Mouse (Mus musculus) hindbrain, embryonic 10.5 days (tissue): ENCODE results near the gene Sirt7. TPM values are rescaled to one million over a fixed set of nuclear protein-coding genes. Genes with fewer than 3 reads are reported as not detected.

ENCODE experiments used
- DNase-seq: peaks from one replicate; pipeline ENCODE4 v3.0.0-alpha.2; 2017; ENCODE audit warnings: low spot score
- H3K27ac ChIP-seq: fragments of 300-500 bp; sonication (generic); 2 replicates; pipeline ENCODE4 v1.5.1; 2016; ENCODE audit warnings: mild to moderate bottlenecking, moderate library complexity
- H3K27me3 ChIP-seq: fragments of 300-500 bp; sonication (generic); 2 replicates; pipeline ENCODE4 v1.6.1; 2016; ENCODE audit warnings: mild to moderate bottlenecking; ENCODE audit not compliant: poor library complexity, insufficient read depth, severe bottlenecking
- H3K36me3 ChIP-seq: fragments of 300-500 bp; sonication (generic); 2 replicates; pipeline ENCODE4 v1.6.1; 2016; ENCODE audit warnings: mild to moderate bottlenecking, moderate library complexity
- H3K4me1 ChIP-seq: fragments of 300-500 bp; sonication (generic); replicated peaks from 2 replicates; pipeline ENCODE4 v1.6.1; 2016; ENCODE audit warnings: mild to moderate bottlenecking
- H3K4me3 ChIP-seq: fragments of 300-500 bp; sonication (generic); 2 replicates; pipeline ENCODE4 v1.5.1; 2016; ENCODE audit warnings: mild to moderate bottlenecking, moderate library complexity
- H3K9me3 ChIP-seq: fragments of 300-500 bp; sonication (generic); 2 replicates; pipeline ENCODE4 v1.6.1; 2016; ENCODE audit warnings: mild to moderate bottlenecking, moderate library complexity
- WGBS: fragments of 180-500 bp; shearing (Covaris S2); methylation state at CpG from one replicate; pipeline ENCODE4 v1.1.7; 2016; 5-methylcytosine and 5-hydroxymethylcytosine counted together
- polyA plus RNA-seq: library from polyadenylated mRNA; unstranded; fragments of >200 nt; fragmentation: Nextera tagmentation; extraction: Ambion mirVana; gene quantifications from 2 replicates; pipeline ENCODE4 v1.2.1, GENCODE M21; 2016

Gene Sirt7
- polyA plus RNA-seq, 1 experiment from 2014 or later: 42.4 TPM

DNA sequence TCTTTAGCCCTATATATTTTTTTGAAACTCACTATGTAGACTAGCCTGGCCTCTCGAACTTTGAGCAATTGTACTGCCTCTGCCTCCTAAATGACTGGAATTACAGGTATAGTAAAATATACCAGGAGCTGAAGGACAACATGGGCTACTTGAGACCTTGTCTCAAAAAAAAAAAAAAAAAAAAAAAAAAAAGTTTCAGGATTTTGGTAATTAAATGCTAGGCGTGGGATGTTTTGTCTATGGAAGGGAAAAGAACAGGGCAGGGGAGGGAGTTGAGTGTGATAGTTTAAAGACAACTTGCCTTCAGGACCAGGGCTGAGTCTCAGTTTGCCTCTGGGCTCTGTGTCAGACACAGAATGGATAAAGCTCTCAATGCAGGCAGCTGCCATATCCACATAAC lies 50.0 kb downstream of the Sirt7 start:
- peaks cover 48% of the 10 kb centered on the region for H3K36me3 ChIP-seq
- H3K27me3 ChIP-seq: no peaks in the 10 kb centered on the region
- H3K9me3 ChIP-seq: no peaks in the 10 kb centered on the region
- no peak overlapping the region for H3K27ac ChIP-seq
- DNase-seq: no peak
- H3K4me3 ChIP-seq: 0 out of 2 replicates have a peak overlapping the region, but pooled peaks have one; percentile 100
- H3K4me1 ChIP-seq: peaks cover 50% of the 10 kb centered on the region
- WGBS: 84% methylated on average over 2 of the region's 2 CpGs

DNA sequence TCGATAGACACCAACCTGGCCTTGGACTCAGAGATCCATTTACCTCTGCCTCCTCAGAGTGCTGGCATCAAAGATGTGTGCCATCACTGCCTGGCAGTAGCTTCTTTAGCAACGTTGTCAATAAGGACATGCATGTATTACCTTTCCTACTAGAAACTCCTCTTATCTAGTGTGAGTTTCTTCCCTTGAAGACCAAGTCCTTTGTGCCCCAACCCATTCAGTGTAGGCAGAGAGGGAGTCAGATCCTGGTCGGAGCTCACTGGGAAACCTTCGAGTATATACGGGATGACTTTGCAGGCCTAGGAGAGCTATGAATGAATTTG lies 50.8 kb downstream of the Sirt7 start:
- Histone ChIP-seq H3K36me3 (peaks cover 48% of the 10 kb centered on the region), H3K4me3 (peak overlapping the region; percentile 100), H3K4me1 (peaks cover 42% of the 10 kb centered on the region), H3K27ac (peak overlapping the region; percentile 97), H3K9me3 (no peaks in the 10 kb centered on the region), H3K27me3 (no peaks in the 10 kb centered on the region)
- no peak for DNase-seq
- 50% methylated on average over 5 of the region's 5 CpGs for whole genome bisulfite sequencing

DNA sequence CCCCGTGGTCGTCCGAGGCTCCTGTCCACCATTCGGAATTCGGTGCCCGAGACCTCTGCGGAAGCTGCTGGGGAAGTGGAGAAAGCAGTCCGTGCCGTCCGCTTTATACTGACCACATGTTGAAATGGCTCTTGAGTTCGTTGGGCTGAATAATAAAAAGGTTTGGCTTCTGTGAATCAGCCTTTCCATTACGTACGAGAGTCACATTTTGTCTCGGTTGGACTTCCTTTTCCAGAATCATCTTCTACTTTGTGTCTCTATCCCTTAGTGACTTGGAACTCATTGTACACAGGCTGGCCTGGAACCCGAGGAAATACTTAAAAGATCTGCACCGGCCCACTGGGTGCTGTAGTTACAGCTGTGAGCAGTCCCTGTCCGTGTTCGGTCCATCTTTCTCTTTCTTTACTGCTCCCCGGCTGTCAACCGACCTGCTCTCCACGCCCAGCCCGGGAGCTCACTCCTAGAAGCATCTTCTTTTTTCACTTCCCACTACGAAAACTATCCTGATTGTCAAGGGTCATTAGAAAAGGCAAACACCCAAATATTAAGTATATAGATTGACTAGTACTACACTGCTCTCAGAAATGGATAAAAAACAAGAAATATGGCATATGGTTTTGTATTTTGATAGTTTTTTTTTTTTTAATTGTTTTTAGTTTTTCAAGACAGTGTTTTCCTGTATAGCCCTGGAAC lies 51.3 kb downstream of the Sirt7 start:
- H3K27me3 ChIP-seq: no peaks in the 10 kb centered on the region
- peak overlapping the region; percentile 97 for H3K27ac ChIP-seq
- DNase-seq: no peak
- H3K36me3 ChIP-seq: peaks cover 48% of the 10 kb centered on the region
- peak overlapping the region; percentile 100 for H3K4me3 ChIP-seq
- no peaks in the 10 kb centered on the region for H3K9me3 ChIP-seq
- WGBS: under 1% methylated on average over 23 of the region's 23 CpGs
- H3K4me1 ChIP-seq: peaks cover 37% of the 10 kb centered on the region

DNA sequence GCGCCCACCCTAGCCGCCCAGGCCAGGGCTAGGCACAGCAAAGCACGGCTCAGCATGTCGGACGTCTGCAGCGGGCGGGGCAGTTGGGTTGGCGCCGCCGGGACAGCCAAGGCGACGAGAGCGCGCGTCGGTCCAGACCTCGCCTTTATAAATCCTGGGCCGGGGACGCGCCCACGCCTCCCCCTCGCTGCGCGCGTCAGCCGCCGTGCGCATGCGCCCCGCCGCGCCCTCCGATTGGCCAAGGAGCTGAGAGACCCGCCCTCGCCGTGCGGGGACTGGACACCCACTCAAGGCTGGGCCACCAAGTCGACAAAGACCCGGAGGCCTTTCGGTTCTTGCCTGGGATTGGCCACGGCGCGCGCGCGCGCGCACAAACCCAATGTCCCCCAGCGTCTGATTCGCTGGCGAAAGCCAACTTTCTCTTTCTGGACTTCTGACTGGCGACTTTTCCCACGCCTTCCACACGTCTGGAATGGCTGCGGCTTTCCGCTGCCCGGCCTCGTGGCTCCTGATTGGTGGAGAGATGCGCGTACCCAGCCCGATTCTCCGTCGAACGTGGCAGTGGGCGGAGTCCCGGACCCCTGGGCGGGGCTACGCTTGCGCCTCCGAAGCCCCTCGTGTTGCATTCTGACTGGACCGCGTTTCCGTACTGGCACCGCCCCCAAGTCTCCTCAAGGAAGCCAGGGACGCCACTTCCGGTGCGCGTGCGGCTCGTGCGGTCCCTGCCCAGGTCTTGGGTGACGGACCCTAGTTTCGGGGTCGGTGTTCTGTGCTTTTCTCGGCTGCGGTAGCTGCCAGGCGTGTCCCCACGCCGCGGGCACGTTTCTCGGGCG lies 52.1 kb downstream of the Sirt7 start, which contains the start of gene P4hb:
Gene P4hb (minus strand): TSS at position 502 of the 833 bp plus-strand sequence.
- H3K4me3 ChIP-seq: peak within 1 kb of the TSS; percentile 100
- DNase-seq: peak; percentile 99
- peaks cover 29% of the 10 kb centered on the region for H3K4me1 ChIP-seq
- peak within 1 kb of the TSS; percentile 97 for H3K27ac ChIP-seq
- under 1% methylated on average over 94 of the region's 94 CpGs for WGBS
- no peaks in the 10 kb centered on the region for H3K9me3 ChIP-seq
- no peaks in the 10 kb centered on the region for H3K27me3 ChIP-seq
- H3K36me3 ChIP-seq: peaks cover 48% of the 10 kb centered on the region

DNA sequence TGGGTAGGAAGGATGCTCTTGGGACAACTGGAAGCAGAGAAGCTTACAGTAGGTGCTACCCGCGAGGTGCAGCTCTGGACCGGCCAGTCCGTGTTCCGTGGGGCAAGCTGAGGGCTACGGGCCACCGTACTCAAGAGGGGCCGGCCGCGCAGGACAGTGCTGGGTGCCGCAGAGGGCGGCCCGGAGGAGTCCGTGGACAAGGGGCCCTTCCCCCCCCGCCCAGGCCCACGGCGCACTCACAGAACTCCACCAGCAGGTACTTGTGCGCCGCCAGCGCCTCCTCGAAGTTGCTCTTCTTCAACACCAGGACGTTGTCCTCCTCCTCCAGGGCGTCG lies 52.7 kb downstream of the Sirt7 start:
- Histone ChIP-seq H3K9me3 (no peaks in the 10 kb centered on the region), H3K27me3 (no peaks in the 10 kb centered on the region), H3K4me1 (peaks cover 29% of the 10 kb centered on the region), H3K36me3 (peaks cover 48% of the 10 kb centered on the region), H3K27ac (peak overlapping the region; percentile 97), H3K4me3 (peak overlapping the region; percentile 100)
- WGBS: under 1% methylated on average over 24 of the region's 24 CpGs
- no peak for DNase-seq

DNA sequence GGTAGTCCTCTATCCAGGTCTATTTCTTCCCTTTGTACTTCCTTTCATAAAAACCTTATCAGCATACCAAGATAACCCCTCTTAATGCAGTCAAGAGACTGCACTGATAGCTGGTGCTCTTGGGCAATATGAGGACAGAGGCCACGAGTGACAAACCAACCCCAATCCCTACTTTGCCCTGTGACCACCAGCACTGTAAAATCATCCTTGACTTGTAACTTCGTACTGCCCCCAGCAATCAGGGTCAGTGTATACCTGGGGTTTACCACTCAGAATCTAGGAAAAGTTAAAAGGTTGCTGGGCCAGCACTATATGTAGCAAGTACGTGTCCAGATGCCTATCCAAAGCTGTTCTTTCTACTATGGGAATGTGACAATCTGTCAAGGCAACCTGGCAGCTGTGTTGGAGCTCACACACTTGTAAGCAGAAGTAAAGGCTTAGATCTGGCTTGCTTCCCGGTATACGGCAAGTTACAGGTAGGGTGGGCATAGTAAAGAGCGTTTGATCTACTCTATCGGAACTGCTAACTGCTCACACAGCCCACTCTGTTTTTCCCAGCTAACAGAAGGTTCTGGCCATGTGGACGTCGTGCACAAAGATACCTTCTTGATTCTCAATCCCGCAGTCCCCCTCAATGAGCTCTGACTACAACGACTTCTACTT lies 53.2 kb downstream of the Sirt7 start:
- DNase-seq: no peak
- H3K27me3 ChIP-seq: no peaks in the 10 kb centered on the region
- no peaks in the 10 kb centered on the region for H3K9me3 ChIP-seq
- peaks cover 48% of the 10 kb centered on the region for H3K36me3 ChIP-seq
- H3K27ac ChIP-seq: peak overlapping the region; percentile 97
- 18% methylated on average over 11 of the region's 11 CpGs for WGBS
- peak overlapping the region; percentile 100 for H3K4me3 ChIP-seq
- H3K4me1 ChIP-seq: peaks cover 29% of the 10 kb centered on the region

DNA sequence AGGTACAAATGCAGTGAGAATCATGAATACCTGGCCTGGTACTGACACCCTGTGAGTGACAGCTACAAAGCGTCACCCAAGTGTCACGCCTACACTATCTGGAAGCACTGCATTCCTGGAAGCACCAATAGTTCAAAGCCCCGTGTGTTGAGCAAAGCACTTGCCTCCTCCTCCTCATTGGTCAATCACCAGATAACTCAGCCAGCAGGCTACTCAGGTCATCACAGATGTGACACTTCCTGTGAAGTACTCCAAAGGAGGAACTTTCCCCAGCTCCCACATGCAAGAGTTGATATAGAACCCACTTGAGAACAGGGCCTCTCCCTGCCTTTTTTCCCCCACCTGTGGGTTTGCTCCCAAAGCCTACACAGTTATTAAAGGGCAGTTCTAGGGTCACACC lies 53.9 kb downstream of the Sirt7 start:
- H3K4me3 ChIP-seq: peak overlapping the region; percentile 100
- no peaks in the 10 kb centered on the region for H3K27me3 ChIP-seq
- H3K27ac ChIP-seq: peak overlapping the region; percentile 97; the same call in 1 of the 2 replicates
- peaks cover 29% of the 10 kb centered on the region for H3K4me1 ChIP-seq
- no peak for DNase-seq
- peaks cover 55% of the 10 kb centered on the region for H3K36me3 ChIP-seq
- no peaks in the 10 kb centered on the region for H3K9me3 ChIP-seq
- 84% methylated on average over 3 of the region's 3 CpGs for WGBS

Other genes starting within 250 kb of the Sirt7 start
- gene Faap100, start 246.5 kb downstream of the Sirt7 start, polyA plus RNA-seq: 38.0 and 45.9 TPM in 2 replicates
- gene Nploc4, start 187.5 kb downstream of the Sirt7 start, polyA plus RNA-seq: 47.7 and 49.3 TPM in 2 replicates
- gene Tspan10, start 182.6 kb downstream of the Sirt7 start, polyA plus RNA-seq: 0.12 and 0.46 TPM in 2 replicates
- 0.31 and 0.35 TPM in 2 replicates for gene Pde6g, start 171.7 kb downstream of the Sirt7 start, polyA plus RNA-seq
- 12.5 and 13.2 TPM in 2 replicates for gene Oxld1, start 167.2 kb downstream of the Sirt7 start, polyA plus RNA-seq
- gene Ccdc137, start 167.1 kb downstream of the Sirt7 start, polyA plus RNA-seq: 34.4 and 37.3 TPM in 2 replicates
- gene Arl16, start 157.6 kb downstream of the Sirt7 start, polyA plus RNA-seq: 59.6 and 62.3 TPM in 2 replicates
- 171 and 186 TPM in 2 replicates for gene Mrpl12, start 140.6 kb downstream of the Sirt7 start, polyA plus RNA-seq
- 50.6 and 53.3 TPM in 2 replicates for gene Slc25a10, start 133.4 kb downstream of the Sirt7 start, polyA plus RNA-seq
- gene Gcgr, start 94.5 kb downstream of the Sirt7 start, polyA plus RNA-seq: 0.14 and 0.17 TPM in 2 replicates
- gene Mcrip1, start 75.5 kb downstream of the Sirt7 start, polyA plus RNA-seq: 219 and 261 TPM in 2 replicates
- 0.27 TPM in 1 of 2 replicates, not detected in the other for gene Ppp1r27, start 74.1 kb downstream of the Sirt7 start, polyA plus RNA-seq
- gene P4hb, start 52.0 kb downstream of the Sirt7 start, polyA plus RNA-seq: 519 and 570 TPM in 2 replicates
- 799 and 820 TPM in 2 replicates for gene Arhgdia, start 43.6 kb downstream of the Sirt7 start, polyA plus RNA-seq
- gene Alyref, start 26.9 kb downstream of the Sirt7 start, polyA plus RNA-seq: 607 and 643 TPM in 2 replicates
- 237 TPM in 2 replicates for gene Anapc11, start 26.8 kb downstream of the Sirt7 start, polyA plus RNA-seq
- 0.34 and 0.63 TPM in 2 replicates for gene Npb, start 16.8 kb downstream of the Sirt7 start, polyA plus RNA-seq
- 139 and 160 TPM in 2 replicates for gene Pcyt2, start 7.3 kb downstream of the Sirt7 start, polyA plus RNA-seq
- 23.1 and 26.2 TPM in 2 replicates for gene Mafg, start 8.4 kb upstream of the Sirt7 start, polyA plus RNA-seq
- 37.6 and 38.7 TPM in 2 replicates for gene Pycr1, start 18.5 kb upstream of the Sirt7 start, polyA plus RNA-seq
- not detected in 2 replicates for gene Myadml2, start 22.9 kb upstream of the Sirt7 start, polyA plus RNA-seq
- 2.3 and 4.3 TPM in 2 replicates for gene Notum, start 35.9 kb upstream of the Sirt7 start, polyA plus RNA-seq
- gene Aspscr1, start 47.7 kb upstream of the Sirt7 start, polyA plus RNA-seq: 147 and 178 TPM in 2 replicates
- gene Cenpx, start 88.5 kb upstream of the Sirt7 start, polyA plus RNA-seq: 129 and 137 TPM in 2 replicates
- 55.8 and 57.7 TPM in 2 replicates for gene Lrrc45, start 88.7 kb upstream of the Sirt7 start, polyA plus RNA-seq
- gene Rac3, start 96.2 kb upstream of the Sirt7 start, polyA plus RNA-seq: 31.0 and 58.2 TPM in 2 replicates
- 17.9 and 19.8 TPM in 2 replicates for gene Dcxr, start 102.0 kb upstream of the Sirt7 start, polyA plus RNA-seq
- 1.6 and 2.1 TPM in 2 replicates for gene Cbr2, start 106.9 kb upstream of the Sirt7 start, polyA plus RNA-seq
- gene Hmga1b, start 137.6 kb upstream of the Sirt7 start, polyA plus RNA-seq: 8.9 and 12.2 TPM in 2 replicates
- 46.4 and 63.7 TPM in 2 replicates for gene Rfng, start 159.0 kb upstream of the Sirt7 start, polyA plus RNA-seq
- gene Gps1, start 159.0 kb upstream of the Sirt7 start, polyA plus RNA-seq: 276 and 285 TPM in 2 replicates
- gene Dus1l, start 171.2 kb upstream of the Sirt7 start, polyA plus RNA-seq: 95.4 and 97.1 TPM in 2 replicates
- gene Fasn, start 199.3 kb upstream of the Sirt7 start, polyA plus RNA-seq: 131 TPM in 2 replicates